Mouse (Mus musculus): ENCODE measurements around the gene Mgat5. TPM values are rescaled to one million over a fixed set of nuclear protein-coding genes. Genes with fewer than 3 reads are reported as not detected.

The Mgat5 gene
- polyA plus RNA-seq, 1 experiment from 2014 or later = 8.9 TPM

DNA sequence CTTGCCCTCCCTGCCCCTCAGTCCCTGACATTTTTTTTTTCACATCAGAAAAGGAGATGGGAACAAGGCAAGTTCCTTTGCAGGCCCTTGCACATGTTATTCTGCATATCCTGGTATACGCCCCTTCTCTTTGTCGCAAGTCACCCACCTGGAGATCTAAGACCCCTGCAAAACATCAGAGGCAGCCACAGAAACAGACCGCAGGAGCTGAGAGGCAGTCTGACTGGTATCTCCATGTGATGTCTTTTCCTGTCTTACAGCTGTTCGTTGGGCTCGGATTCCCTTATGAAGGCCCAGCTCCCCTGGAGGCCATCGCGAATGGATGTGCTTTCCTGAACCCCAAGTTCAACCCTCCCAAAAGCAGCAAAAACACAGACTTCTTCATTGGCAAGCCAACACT is 254.8 kb downstream of the Mgat5 start:
- ATAC-seq (ENCODE audit: insufficient number of reproducible peaks, insufficient read depth, low FRiP score, low read depth) = no peak
- no peaks in the 10 kb centered on the region for H3K4me1 ChIP-seq (ENCODE audit: control insufficient read depth, insufficient read depth, low read length)
- no peak overlapping the region for H3K4me2 ChIP-seq (replicated peaks; ENCODE audit: low read depth, low read length)
- no peaks in the 10 kb centered on the region for H3K9me3 ChIP-seq (ENCODE audit: control insufficient read depth, low read depth, low read length)
- H3K36me3 ChIP-seq (ENCODE audit: control insufficient read depth, insufficient read depth, low read length) = no peaks in the 10 kb centered on the region; the same call in 1 of the 2 replicates
- H3K4me3 ChIP-seq (ENCODE audit: low read depth, low read length) = no peak overlapping the region
- 87% methylated on average over 7 of the region's 7 CpGs for WGBS
- H3K27ac ChIP-seq (ENCODE audit: low read length) = no peak overlapping the region
- H3K27me3 ChIP-seq (ENCODE audit: control insufficient read depth, insufficient read depth, low read length) = no peaks in the 10 kb centered on the region
- no peak overlapping the region for H3K9ac ChIP-seq (replicated peaks; ENCODE audit: low read depth, low read length)

DNA sequence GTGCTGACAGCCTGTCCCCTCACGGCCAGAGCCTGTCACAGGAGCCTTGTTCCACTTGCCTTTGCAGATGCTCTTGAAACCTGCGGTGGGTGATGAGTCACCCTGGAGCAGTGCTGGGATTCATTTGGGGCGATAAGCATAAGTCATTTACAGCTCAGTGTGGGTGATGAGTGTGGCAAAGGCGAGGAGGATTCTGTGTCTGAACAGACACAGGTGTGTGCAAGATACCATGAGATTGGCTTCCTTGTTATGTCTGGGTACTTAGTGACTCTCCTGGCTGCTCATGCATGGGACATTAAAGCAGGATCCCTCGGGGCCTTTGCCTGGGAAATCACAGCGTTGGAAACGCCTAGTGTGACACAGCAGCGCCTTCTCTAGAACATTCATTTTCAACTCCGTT is 256.2 kb downstream of the Mgat5 start:
- WGBS = 87% methylated on average over 9 of the region's 9 CpGs
- Histone ChIP-seq H3K27ac (ENCODE audit: low read length) (no peak overlapping the region), H3K27me3 (ENCODE audit: control insufficient read depth, insufficient read depth, low read length) (no peaks in the 10 kb centered on the region), H3K4me1 (ENCODE audit: control insufficient read depth, insufficient read depth, low read length) (no peaks in the 10 kb centered on the region), H3K36me3 (ENCODE audit: control insufficient read depth, insufficient read depth, low read length) (no peaks in the 10 kb centered on the region; the same call in 1 of the 2 replicates), H3K9me3 (ENCODE audit: control insufficient read depth, low read depth, low read length) (no peaks in the 10 kb centered on the region), H3K4me3 (ENCODE audit: low read depth, low read length) (no peak overlapping the region), H3K9ac (replicated peaks; ENCODE audit: low read depth, low read length) (no peak overlapping the region), H3K4me2 (replicated peaks; ENCODE audit: low read depth, low read length) (no peak overlapping the region)
- ATAC-seq (ENCODE audit: insufficient number of reproducible peaks, insufficient read depth, low FRiP score, low read depth) = no peak

DNA sequence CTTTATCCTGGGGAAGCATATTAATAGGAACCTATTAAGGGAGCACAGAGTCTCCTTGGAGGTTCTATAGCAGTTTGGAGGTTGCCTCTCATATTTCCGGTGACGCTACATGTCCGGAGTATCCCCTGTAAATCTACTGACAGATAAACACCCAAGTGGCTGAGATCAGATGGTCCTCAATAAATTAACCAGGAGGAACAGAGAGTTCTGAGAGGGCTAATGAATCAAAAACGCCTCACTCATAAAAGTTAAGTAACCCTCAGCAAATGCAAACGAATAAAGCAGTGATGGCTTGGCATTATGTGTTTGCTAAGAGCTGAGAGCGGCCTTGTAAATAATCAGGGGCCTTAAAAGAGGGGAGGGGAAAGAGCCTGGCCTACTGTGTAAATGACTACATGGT is 259.2 kb downstream of the Mgat5 start:
- ATAC-seq (ENCODE audit: insufficient number of reproducible peaks, insufficient read depth, low FRiP score, low read depth) = no peak
- 75% methylated on average over 6 of the region's 6 CpGs for WGBS

DNA sequence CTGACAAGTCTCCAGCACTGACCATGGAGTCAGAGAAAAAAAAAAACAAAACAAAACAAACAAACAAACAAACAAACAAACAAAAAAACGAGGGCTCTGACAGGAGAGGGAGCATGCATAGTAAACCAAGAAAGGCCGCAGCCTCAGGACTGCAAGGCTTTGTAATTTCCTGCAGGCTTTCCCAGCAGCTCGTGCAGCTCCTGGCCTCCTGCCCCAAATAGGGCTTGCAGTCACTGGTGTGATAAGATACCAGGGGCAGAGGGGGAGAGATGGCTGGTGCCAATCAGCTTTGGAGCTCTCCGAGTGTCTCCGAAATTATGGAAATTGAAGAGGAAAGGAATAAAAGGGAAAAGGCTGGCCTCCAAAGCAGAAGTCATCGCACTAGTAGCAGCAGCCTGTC is 260.5 kb downstream of the Mgat5 start:
- no peak overlapping the region for H3K4me2 ChIP-seq (replicated peaks; ENCODE audit: low read depth, low read length)
- no peaks in the 10 kb centered on the region for H3K4me1 ChIP-seq (ENCODE audit: control insufficient read depth, insufficient read depth, low read length)
- ATAC-seq (ENCODE audit: insufficient number of reproducible peaks, insufficient read depth, low FRiP score, low read depth) = no peak
- H3K9ac ChIP-seq (replicated peaks; ENCODE audit: low read depth, low read length) = no peak overlapping the region
- no peaks in the 10 kb centered on the region for H3K27me3 ChIP-seq (ENCODE audit: control insufficient read depth, insufficient read depth, low read length)
- H3K9me3 ChIP-seq (ENCODE audit: control insufficient read depth, low read depth, low read length) = no peaks in the 10 kb centered on the region
- no peak overlapping the region for H3K27ac ChIP-seq (ENCODE audit: low read length)
- no peaks in the 10 kb centered on the region for H3K36me3 ChIP-seq (ENCODE audit: control insufficient read depth, insufficient read depth, low read length)
- no peak overlapping the region for H3K4me3 ChIP-seq (ENCODE audit: low read depth, low read length)
- WGBS = 73% methylated on average over 6 of the region's 6 CpGs

More for the DNA sequence above, 259.2 kb downstream of the Mgat5 start:
- Histone ChIP-seq H3K27me3 (ENCODE audit: control insufficient read depth, insufficient read depth, low read length) (no peaks in the 10 kb centered on the region), H3K4me2 (replicated peaks; ENCODE audit: low read depth, low read length) (no peak overlapping the region), H3K4me3 (ENCODE audit: low read depth, low read length) (no peak overlapping the region), H3K4me1 (ENCODE audit: control insufficient read depth, insufficient read depth, low read length) (no peaks in the 10 kb centered on the region), H3K9me3 (ENCODE audit: control insufficient read depth, low read depth, low read length) (no peaks in the 10 kb centered on the region), H3K36me3 (ENCODE audit: control insufficient read depth, insufficient read depth, low read length) (no peaks in the 10 kb centered on the region; the same call in 1 of the 2 replicates), H3K9ac (replicated peaks; ENCODE audit: low read depth, low read length) (no peak overlapping the region), H3K27ac (ENCODE audit: low read length) (no peak overlapping the region)

DNA sequence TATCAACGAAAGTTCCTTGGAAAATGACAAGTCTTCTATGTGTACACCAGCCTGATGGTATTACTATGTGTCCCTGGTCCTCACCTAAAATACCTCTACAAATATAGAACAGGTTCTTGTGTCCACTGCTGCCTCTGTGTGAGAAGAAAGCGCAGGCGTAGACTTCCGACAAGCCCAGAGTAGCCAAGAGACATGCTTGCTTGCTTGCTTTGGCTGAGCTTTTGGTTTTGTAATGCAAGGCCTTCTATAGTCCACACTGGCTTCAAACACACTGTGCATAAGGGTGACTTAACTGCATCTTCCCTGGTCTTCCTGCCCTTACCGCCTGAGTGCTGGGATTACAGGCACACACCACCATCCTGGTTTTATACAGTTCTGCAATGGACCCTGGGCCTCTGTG is 262.4 kb downstream of the Mgat5 start:
- Histone ChIP-seq H3K27ac (ENCODE audit: low read length) (no peak overlapping the region), H3K9ac (replicated peaks; ENCODE audit: low read depth, low read length) (no peak overlapping the region), H3K9me3 (ENCODE audit: control insufficient read depth, low read depth, low read length) (no peaks in the 10 kb centered on the region), H3K4me3 (ENCODE audit: low read depth, low read length) (no peak overlapping the region), H3K27me3 (ENCODE audit: control insufficient read depth, insufficient read depth, low read length) (no peaks in the 10 kb centered on the region), H3K4me1 (ENCODE audit: control insufficient read depth, insufficient read depth, low read length) (no peaks in the 10 kb centered on the region), H3K36me3 (ENCODE audit: control insufficient read depth, insufficient read depth, low read length) (no peaks in the 10 kb centered on the region), H3K4me2 (replicated peaks; ENCODE audit: low read depth, low read length) (no peak overlapping the region)
- ATAC-seq (ENCODE audit: insufficient number of reproducible peaks, insufficient read depth, low FRiP score, low read depth) = no peak
- WGBS = 96% methylated on average over 5 of the region's 5 CpGs

DNA sequence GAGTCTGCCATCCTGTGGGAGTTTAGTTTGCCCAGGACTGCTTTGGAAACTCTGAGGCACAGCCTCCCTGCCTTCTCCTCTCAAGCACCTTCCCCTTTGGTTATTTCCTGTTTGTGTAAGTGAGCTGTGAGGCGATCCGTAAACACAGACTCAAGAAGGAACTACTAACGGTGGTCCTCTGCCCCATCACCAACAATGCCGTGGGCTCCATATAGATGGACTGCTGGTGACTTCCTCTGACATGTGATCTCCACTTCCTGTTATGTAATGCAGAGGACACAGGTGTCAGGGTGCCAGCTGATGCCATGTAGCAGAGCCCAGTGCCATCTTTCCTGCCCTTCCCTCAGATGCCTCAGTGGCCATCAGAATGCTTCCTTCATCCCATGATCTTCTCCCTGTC is 265.4 kb downstream of the Mgat5 start:
- Histone ChIP-seq H3K4me3 (ENCODE audit: low read depth, low read length) (no peak overlapping the region), H3K9ac (replicated peaks; ENCODE audit: low read depth, low read length) (no peak overlapping the region), H3K9me3 (ENCODE audit: control insufficient read depth, low read depth, low read length) (no peaks in the 10 kb centered on the region), H3K27ac (ENCODE audit: low read length) (no peak overlapping the region), H3K27me3 (ENCODE audit: control insufficient read depth, insufficient read depth, low read length) (no peaks in the 10 kb centered on the region), H3K36me3 (ENCODE audit: control insufficient read depth, insufficient read depth, low read length) (0 out of 2 replicates have a peak, but pooled peaks cover 3% of the 10 kb centered on the region), H3K4me2 (replicated peaks; ENCODE audit: low read depth, low read length) (no peak overlapping the region), H3K4me1 (ENCODE audit: control insufficient read depth, insufficient read depth, low read length) (no peaks in the 10 kb centered on the region)
- WGBS = 74% methylated on average over 4 of the region's 4 CpGs
- ATAC-seq (ENCODE audit: insufficient number of reproducible peaks, insufficient read depth, low FRiP score, low read depth) = no peak

DNA sequence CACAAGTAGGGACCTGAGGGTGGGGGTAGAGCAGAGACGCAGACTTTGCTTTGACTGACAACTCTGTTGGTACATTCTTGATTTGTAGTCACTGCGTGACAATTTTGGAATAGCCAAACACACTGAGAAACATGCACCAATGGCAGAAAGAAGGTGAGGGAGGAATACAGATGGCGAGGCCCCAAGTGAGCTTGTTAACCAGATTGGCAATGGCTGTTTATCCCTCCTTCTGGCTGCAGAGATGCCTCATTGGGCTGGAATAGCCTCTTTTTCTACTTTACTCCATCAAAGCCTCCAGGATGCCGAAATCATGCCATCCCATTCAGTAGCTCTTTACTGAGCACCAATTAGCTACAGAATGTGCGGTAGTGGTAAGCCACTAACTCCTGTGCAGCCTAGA is 270.9 kb downstream of the Mgat5 start:
- H3K27ac ChIP-seq (ENCODE audit: low read length) = no peak overlapping the region
- no peak for ATAC-seq (ENCODE audit: insufficient number of reproducible peaks, insufficient read depth, low FRiP score, low read depth)
- 0 out of 2 replicates have a peak, but pooled peaks cover 3% of the 10 kb centered on the region for H3K36me3 ChIP-seq (ENCODE audit: control insufficient read depth, insufficient read depth, low read length)
- no peak overlapping the region for H3K9ac ChIP-seq (replicated peaks; ENCODE audit: low read depth, low read length)
- no peaks in the 10 kb centered on the region for H3K4me1 ChIP-seq (ENCODE audit: control insufficient read depth, insufficient read depth, low read length)
- 93% methylated on average over 5 of the region's 5 CpGs for WGBS
- no peaks in the 10 kb centered on the region for H3K27me3 ChIP-seq (ENCODE audit: control insufficient read depth, insufficient read depth, low read length)
- H3K4me2 ChIP-seq (replicated peaks; ENCODE audit: low read depth, low read length) = no peak overlapping the region
- H3K4me3 ChIP-seq (ENCODE audit: low read depth, low read length) = no peak overlapping the region
- no peaks in the 10 kb centered on the region for H3K9me3 ChIP-seq (ENCODE audit: control insufficient read depth, low read depth, low read length)

DNA sequence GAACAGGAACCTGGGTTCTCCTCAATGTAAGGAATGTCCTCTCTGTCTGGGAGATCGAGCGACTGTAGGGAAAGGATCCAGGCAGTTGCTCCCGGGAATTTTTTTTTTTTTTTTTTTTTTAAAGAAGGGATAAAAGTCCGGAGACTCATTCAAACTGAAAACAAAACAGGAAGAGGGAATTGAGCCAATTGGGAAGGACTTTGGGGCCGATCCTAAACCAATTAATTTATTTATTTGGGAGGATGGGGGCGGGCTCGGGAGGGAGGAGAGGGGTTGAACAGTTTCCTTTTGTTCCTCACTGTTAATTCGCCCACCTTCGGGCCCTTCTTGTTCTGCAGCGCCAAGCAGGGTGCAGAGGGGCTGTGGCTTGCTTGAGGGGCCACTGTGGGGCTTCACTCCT is 278.1 kb downstream of the Mgat5 start:
- Histone ChIP-seq H3K36me3 (ENCODE audit: control insufficient read depth, insufficient read depth, low read length) (peaks cover 9% of the 10 kb centered on the region; the same call in 1 of the 2 replicates), H3K9ac (replicated peaks; ENCODE audit: low read depth, low read length) (no peak overlapping the region), H3K27me3 (ENCODE audit: control insufficient read depth, insufficient read depth, low read length) (no peaks in the 10 kb centered on the region), H3K4me2 (replicated peaks; ENCODE audit: low read depth, low read length) (no peak overlapping the region), H3K4me1 (ENCODE audit: control insufficient read depth, insufficient read depth, low read length) (no peaks in the 10 kb centered on the region), H3K27ac (ENCODE audit: low read length) (no peak overlapping the region), H3K9me3 (ENCODE audit: control insufficient read depth, low read depth, low read length) (no peaks in the 10 kb centered on the region), H3K4me3 (ENCODE audit: low read depth, low read length) (no peak overlapping the region)
- WGBS = 77% methylated on average over 10 of the region's 10 CpGs
- no peak for ATAC-seq (ENCODE audit: insufficient number of reproducible peaks, insufficient read depth, low FRiP score, low read depth)

DNA sequence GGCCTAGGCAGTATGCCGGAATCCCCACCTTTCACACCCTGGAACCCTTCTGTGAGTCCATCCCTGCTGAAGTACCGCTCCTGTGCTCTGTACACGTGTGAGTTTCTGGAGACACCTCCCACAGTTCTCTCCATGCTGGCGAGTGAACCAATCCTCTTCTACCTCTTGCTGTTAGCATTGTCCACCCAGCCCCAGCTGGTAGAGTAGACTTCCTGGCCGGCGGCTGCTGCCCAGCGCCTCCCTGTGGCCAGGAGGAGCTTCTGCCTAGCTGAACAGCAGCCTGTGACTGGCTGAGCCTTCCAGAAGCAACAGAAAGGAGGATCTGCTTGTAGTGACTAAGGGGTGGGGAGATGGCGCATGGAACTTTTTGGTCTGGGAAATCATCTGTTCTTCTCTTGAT is 279.4 kb downstream of the Mgat5 start:
- Histone ChIP-seq H3K27me3 (ENCODE audit: control insufficient read depth, insufficient read depth, low read length) (no peaks in the 10 kb centered on the region), H3K4me2 (replicated peaks; ENCODE audit: low read depth, low read length) (no peak overlapping the region), H3K27ac (ENCODE audit: low read length) (no peak overlapping the region), H3K9me3 (ENCODE audit: control insufficient read depth, low read depth, low read length) (no peaks in the 10 kb centered on the region), H3K36me3 (ENCODE audit: control insufficient read depth, insufficient read depth, low read length) (peaks cover 9% of the 10 kb centered on the region; the same call in 1 of the 2 replicates), H3K4me1 (ENCODE audit: control insufficient read depth, insufficient read depth, low read length) (no peaks in the 10 kb centered on the region), H3K9ac (replicated peaks; ENCODE audit: low read depth, low read length) (no peak overlapping the region), H3K4me3 (ENCODE audit: low read depth, low read length) (no peak overlapping the region)
- ATAC-seq (ENCODE audit: insufficient number of reproducible peaks, insufficient read depth, low FRiP score, low read depth) = no peak
- 95% methylated on average over 8 of the region's 8 CpGs for WGBS

Measured in stomach, embryonic 14.5 days (tissue).